Mouse (Mus musculus): ENCODE measurements around the gene Dnah2. TPM values are rescaled to one million over a fixed set of nuclear protein-coding genes. Genes with fewer than 3 reads are reported as not detected.

Dnah2 gene
- total and polyA plus RNA-seq, 3 experiments: 0.08 to 0.41 (median 0.23) TPM

GRCm38 (mm10) chr11:69410045-69410309 is 138.9 kb downstream of the Dnah2 start:
- Histone ChIP-seq H3K79me2 (replicated peaks; ENCODE audit: control insufficient read depth, insufficient read depth, low read length) (no peaks in the 10 kb centered on the region), H3K27me3 (ENCODE audit: control insufficient read depth, insufficient read depth, low read length) (no peaks in the 10 kb centered on the region), H3K36me3 (ENCODE audit: control insufficient read depth, insufficient read depth, low read length) (peaks cover 7% of the 10 kb centered on the region; the same call in 1 of the 2 replicates), H3K4me3 (peak overlapping the region; percentile 80), H3K27ac (peak overlapping the region; percentile 90), H3K4me1 (ENCODE audit: control insufficient read depth, insufficient read depth, low read length) (peaks cover 19% of the 10 kb centered on the region), H3K9ac (ENCODE audit: low read depth, low read length) (peak overlapping the region; percentile 84)
- DNase-seq: peak in 1 of 2 experiments; percentile 82
- TF ChIP-seq CTCF (IDR thresholded peaks at IDR 0.05) (no peak), POLR2A (IDR thresholded peaks at IDR 0.05; ENCODE audit: insufficient read depth, low read depth, low read length) (no peak), EP300 (IDR thresholded peaks at IDR 0.05; ENCODE audit: insufficient read depth, low read depth, low read length) (no peak)
- intact Hi-C loops (cut with DNase I): loop anchor here (1.0 to 10.0 kb wide), 2 partner anchors 8 to 585 kb away; partner anchors contain the start of genes Gabarap and Phf23
- 0% methylated on average over 18 of the region's 18 CpGs for WGBS

- Histone ChIP-seq H3K4me1 (ENCODE audit: control insufficient read depth, insufficient read depth, low read length) (peaks cover 19% of the 10 kb centered on the region), H3K27ac (peak overlapping the region; percentile 90), H3K79me2 (replicated peaks; ENCODE audit: control insufficient read depth, insufficient read depth, low read length) (no peaks in the 10 kb centered on the region), H3K27me3 (ENCODE audit: control insufficient read depth, insufficient read depth, low read length) (no peaks in the 10 kb centered on the region), H3K4me3 (peak overlapping the region; percentile 80), H3K36me3 (ENCODE audit: control insufficient read depth, insufficient read depth, low read length) (peaks cover 7% of the 10 kb centered on the region; the same call in 1 of the 2 replicates), H3K9ac (ENCODE audit: low read depth, low read length) (peak overlapping the region; percentile 84)
- TF ChIP-seq EP300 (IDR thresholded peaks at IDR 0.05; ENCODE audit: insufficient read depth, low read depth, low read length) (peak; percentile 73; the same call in 1 of the 2 replicates), CTCF (IDR thresholded peaks at IDR 0.05) (no peak), POLR2A (IDR thresholded peaks at IDR 0.05; ENCODE audit: insufficient read depth, low read depth, low read length) (peak; percentile 51; the same call in 1 of the 2 replicates)
- intact Hi-C loops (cut with DNase I): loop anchor here (1.0 to 10.0 kb wide), 3 partner anchors 9 to 585 kb away; partner anchors contain the start of genes Gabarap and Phf23
- WGBS: 1% methylated on average over 45 of the region's 46 CpGs
- peak; percentile 87 to 90 for DNase-seq
Measured at GRCm38 (mm10) chr11:69409378-69410044, 139.4 kb downstream of the Dnah2 start.

DNA sequence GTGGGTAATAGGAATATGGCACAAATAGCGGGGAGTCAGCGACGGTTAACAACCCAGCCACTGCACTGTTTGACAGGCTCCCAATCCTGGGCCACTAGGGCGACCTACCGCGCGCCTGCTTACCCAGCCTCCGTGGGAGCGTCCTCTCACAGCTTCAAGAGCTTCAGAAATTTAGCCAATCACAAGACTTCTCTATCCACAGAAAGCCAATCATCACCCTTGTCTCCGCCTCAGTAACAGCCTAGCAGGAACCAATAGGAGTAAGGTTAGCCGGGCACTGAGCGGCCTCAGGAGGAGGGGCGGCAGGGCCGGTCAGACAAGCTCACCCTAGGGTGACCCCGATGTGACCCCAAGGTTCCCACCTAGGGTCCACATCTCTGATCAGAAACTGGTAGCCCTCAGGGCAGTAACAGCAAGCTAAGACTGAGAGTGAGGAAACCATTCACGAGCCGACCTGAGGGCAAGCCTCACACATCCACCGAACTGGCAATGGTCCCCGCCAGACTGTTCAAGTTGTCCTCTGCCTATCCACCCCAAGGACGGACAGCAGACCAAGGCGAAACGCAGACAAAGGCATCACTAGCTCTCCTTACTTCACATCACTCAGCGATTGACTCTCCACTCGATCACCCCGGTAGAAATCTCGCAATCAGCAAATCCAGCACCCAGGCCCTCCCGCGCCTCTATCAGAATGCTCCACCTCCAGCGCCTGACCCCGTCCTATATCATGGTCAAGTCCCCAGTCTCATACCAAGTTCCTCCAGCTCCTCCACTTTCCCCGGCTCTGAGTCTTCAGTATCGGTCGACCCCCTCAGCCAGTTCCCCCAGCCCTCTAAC is 140.2 kb downstream of the Dnah2 start:
- WGBS: under 1% methylated on average over 33 of the region's 33 CpGs
- peaks cover 7% of the 10 kb centered on the region; the same call in 1 of the 2 replicates for H3K36me3 ChIP-seq (ENCODE audit: control insufficient read depth, insufficient read depth, low read length)
- intact Hi-C loops (cut with DNase I): loop anchor here (10.0 kb wide), 1 partner anchor 304 kb away; no protein-coding TSS in a partner anchor
- peak overlapping the region; percentile 90 for H3K27ac ChIP-seq
- TF ChIP-seq POLR2A (IDR thresholded peaks at IDR 0.05; ENCODE audit: insufficient read depth, low read depth, low read length) (peak; percentile 76), EP300 (IDR thresholded peaks at IDR 0.05; ENCODE audit: insufficient read depth, low read depth, low read length) (0 out of 2 replicates have a peak, but pooled peaks have one; percentile 10), CTCF (IDR thresholded peaks at IDR 0.05) (peak; percentile 45)
- DNase-seq: peak; percentile 84 to 91
- no peaks in the 10 kb centered on the region for H3K27me3 ChIP-seq (ENCODE audit: control insufficient read depth, insufficient read depth, low read length)
- peak overlapping the region; percentile 80 for H3K4me3 ChIP-seq
- H3K4me1 ChIP-seq (ENCODE audit: control insufficient read depth, insufficient read depth, low read length): peaks cover 15% of the 10 kb centered on the region
- no peaks in the 10 kb centered on the region for H3K79me2 ChIP-seq (replicated peaks; ENCODE audit: control insufficient read depth, insufficient read depth, low read length)
- peak overlapping the region; percentile 84 for H3K9ac ChIP-seq (ENCODE audit: low read depth, low read length)

GRCm38 (mm10) chr11:69407724-69408004 is 141.2 kb downstream of the Dnah2 start:
- H3K9ac ChIP-seq (ENCODE audit: low read depth, low read length): no peak overlapping the region
- DNase-seq: no peak
- H3K36me3 ChIP-seq (ENCODE audit: control insufficient read depth, insufficient read depth, low read length): peaks cover 7% of the 10 kb centered on the region; the same call in 1 of the 2 replicates
- 76% methylated on average over 4 of the region's 4 CpGs for WGBS
- intact Hi-C loops (cut with DNase I): loop anchor here (2.0 to 10.0 kb wide), 2 partner anchors 13 to 303 kb away; no protein-coding TSS in a partner anchor
- H3K27me3 ChIP-seq (ENCODE audit: control insufficient read depth, insufficient read depth, low read length): no peaks in the 10 kb centered on the region
- H3K27ac ChIP-seq: no peak overlapping the region
- no peak for TF ChIP-seq POLR2A (IDR thresholded peaks at IDR 0.05; ENCODE audit: insufficient read depth, low read depth, low read length)
- no peak for TF ChIP-seq CTCF (IDR thresholded peaks at IDR 0.05)
- no peak for TF ChIP-seq EP300 (IDR thresholded peaks at IDR 0.05; ENCODE audit: insufficient read depth, low read depth, low read length)
- H3K4me3 ChIP-seq: no peak overlapping the region
- no peaks in the 10 kb centered on the region for H3K79me2 ChIP-seq (replicated peaks; ENCODE audit: control insufficient read depth, insufficient read depth, low read length)
- peaks cover 12% of the 10 kb centered on the region for H3K4me1 ChIP-seq (ENCODE audit: control insufficient read depth, insufficient read depth, low read length)

DNA sequence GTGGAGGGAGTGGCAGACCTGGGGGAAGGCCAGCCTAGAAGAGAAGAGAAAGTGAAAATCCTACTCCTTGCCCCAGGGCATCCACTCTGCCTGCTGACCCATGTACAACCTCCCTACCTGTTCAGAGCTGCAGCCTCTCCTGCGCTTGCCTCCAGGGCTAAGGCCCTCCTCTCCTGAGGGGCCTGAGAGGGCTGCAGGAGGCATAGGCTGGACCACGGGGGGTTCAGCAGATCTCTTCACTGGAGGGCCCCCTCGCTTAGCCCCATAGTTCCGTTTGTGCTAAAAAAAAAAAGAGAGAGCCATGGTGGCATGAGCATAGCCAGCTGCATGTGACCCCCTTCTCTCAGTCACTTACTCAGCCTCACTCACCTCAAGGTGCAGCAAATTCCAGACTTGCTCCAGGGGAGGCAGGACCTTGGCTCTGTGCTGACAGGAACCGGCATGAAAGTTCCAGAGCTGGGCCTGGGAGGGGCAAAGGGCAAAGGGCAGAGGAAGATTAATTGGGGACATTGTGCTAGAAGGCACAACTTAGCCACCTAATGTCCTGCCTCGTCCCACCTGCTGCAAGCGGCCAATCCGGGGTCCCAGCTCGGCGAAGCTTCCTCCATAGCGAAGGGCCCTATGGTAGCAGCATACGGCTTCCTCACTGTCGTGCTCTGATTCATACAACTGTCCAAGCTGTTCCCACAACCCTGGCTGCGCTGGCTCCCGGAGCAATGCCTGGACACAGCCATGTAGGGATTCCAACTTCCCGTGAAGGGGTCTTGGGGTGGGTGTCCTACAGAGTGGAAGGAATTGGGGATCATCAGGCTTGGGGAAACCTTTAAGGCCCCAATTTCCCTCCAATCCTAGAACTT is 141.8 kb downstream of the Dnah2 start:
- Histone ChIP-seq H3K4me3 (no peak overlapping the region), H3K9ac (ENCODE audit: low read depth, low read length) (no peak overlapping the region), H3K27me3 (ENCODE audit: control insufficient read depth, insufficient read depth, low read length) (no peaks in the 10 kb centered on the region), H3K36me3 (ENCODE audit: control insufficient read depth, insufficient read depth, low read length) (peaks cover 6% of the 10 kb centered on the region; the same call in 1 of the 2 replicates), H3K27ac (no peak overlapping the region), H3K79me2 (replicated peaks; ENCODE audit: control insufficient read depth, insufficient read depth, low read length) (no peaks in the 10 kb centered on the region), H3K4me1 (ENCODE audit: control insufficient read depth, insufficient read depth, low read length) (peaks cover 8% of the 10 kb centered on the region)
- no peak for DNase-seq
- intact Hi-C loops (cut with DNase I): loop anchor here (2.0 to 10.0 kb wide), 2 partner anchors 14 to 302 kb away; no protein-coding TSS in a partner anchor
- TF ChIP-seq EP300 (IDR thresholded peaks at IDR 0.05; ENCODE audit: insufficient read depth, low read depth, low read length) (no peak), CTCF (IDR thresholded peaks at IDR 0.05) (no peak), POLR2A (IDR thresholded peaks at IDR 0.05; ENCODE audit: insufficient read depth, low read depth, low read length) (no peak)
- 87% methylated on average over 16 of the region's 16 CpGs for WGBS

Data from heart, adult 2 months (tissue).